Mouse (Mus musculus) liver, embryonic 16.5 days (tissue): ENCODE results near the gene Kiss1. TPM values are rescaled to one million over a fixed set of nuclear protein-coding genes. Genes with fewer than 3 reads are reported as not detected.

Experiments
- ATAC-seq: fragments of 200-750 bp; cut with Nextera tagmentation; 2 replicates; pipeline ENCODE4 v1.8.0; 2017; ENCODE audit warnings: low read depth, mild to moderate bottlenecking, moderate number of reproducible peaks, moderate library complexity
- H3K27ac ChIP-seq: fragments of 300-500 bp; sonication (generic); 2 replicates; pipeline ENCODE4 v1.5.1; 2014; ENCODE audit warnings: mild to moderate bottlenecking, low read length
- H3K27me3 ChIP-seq: fragments of 300-500 bp; sonication (generic); 2 replicates; pipeline ENCODE4 v1.6.1; 2014; ENCODE audit warnings: low read depth, low read length, mixed read lengths; ENCODE audit not compliant: control insufficient read depth, insufficient read depth
- H3K36me3 ChIP-seq: fragments of 300-500 bp; sonication (generic); 2 replicates; pipeline ENCODE4 v1.6.1; 2014; ENCODE audit warnings: mild to moderate bottlenecking; ENCODE audit not compliant: control insufficient read depth, insufficient read depth
- H3K4me1 ChIP-seq: fragments of 300-500 bp; sonication (generic); 2 replicates; pipeline ENCODE4 v1.6.1; 2014; ENCODE audit warnings: low read depth, low read length, mixed read lengths; ENCODE audit not compliant: control insufficient read depth
- H3K4me2 ChIP-seq: fragments of 300-500 bp; sonication (generic); 2 replicates; pipeline ENCODE4 v1.6.1; 2014; ENCODE audit warnings: low read depth, low read length, mixed read lengths
- H3K4me3 ChIP-seq: fragments of 300-500 bp; sonication (generic); 2 replicates; pipeline ENCODE4 v1.5.1; 2014; ENCODE audit warnings: low read depth, mild to moderate bottlenecking, low read length
- H3K9ac ChIP-seq: fragments of 300-500 bp; sonication (generic); 2 replicates; pipeline ENCODE4 v1.6.1; 2014; ENCODE audit warnings: low read depth, low read length
- H3K9me3 ChIP-seq: fragments of 300-500 bp; sonication (generic); replicated peaks from 2 replicates; pipeline ENCODE4 v1.6.1; 2016; ENCODE audit warnings: low read length; ENCODE audit not compliant: control insufficient read depth
- WGBS: fragments of 180-500 bp; shearing (Covaris S2); extraction: QIAGEN DNeasy Blood & Tissue Kit; methylation state at CpG from one replicate; pipeline ENCODE4 v1.1.7; 2014; ENCODE audit not compliant: insufficient replicate concordance; 5-methylcytosine and 5-hydroxymethylcytosine counted together
- polyA plus RNA-seq: library from polyadenylated mRNA; unstranded; fragments of >200 nt; fragmentation: Nextera tagmentation; extraction: Ambion mirVana; gene quantifications from 2 replicates; pipeline ENCODE4 v1.2.1, GENCODE M21; 2015

Kiss1 gene
- polyA plus RNA-seq, 1 experiment from 2014 or later, result not detected

GRCm38 (mm10) chr1:133362103-133362502 is 40.4 kb downstream of the Kiss1 start:
- no peaks in the 10 kb centered on the region for H3K36me3 ChIP-seq
- peaks cover 21% of the 10 kb centered on the region for H3K27me3 ChIP-seq
- H3K4me2 ChIP-seq, result no peak overlapping the region
- H3K4me1 ChIP-seq, result peaks cover 4% of the 10 kb centered on the region
- peak; percentile 9 for ATAC-seq
- 56% methylated on average over 5 of the region's 5 CpGs for WGBS
- peak overlapping the region; percentile 35; the same call in 1 of the 2 replicates for H3K27ac ChIP-seq
- no peaks in the 10 kb centered on the region for H3K9me3 ChIP-seq
- H3K9ac ChIP-seq, result no peak overlapping the region
- H3K4me3 ChIP-seq, result no peak overlapping the region

- Histone ChIP-seq H3K9ac (peak within 1 kb of the TSS; percentile 61), H3K27me3 (peaks cover 21% of the 10 kb centered on the region), H3K36me3 (no peaks in the 10 kb centered on the region), H3K9me3 (no peaks in the 10 kb centered on the region), H3K4me1 (peaks cover 16% of the 10 kb centered on the region), H3K4me3 (peak within 1 kb of the TSS; percentile 59), H3K4me2 (peak within 1 kb of the TSS; percentile 61), H3K27ac (peak within 1 kb of the TSS; percentile 80)
- peak; percentile 80 for ATAC-seq
- WGBS, result under 1% methylated on average over 52 of the region's 52 CpGs
Observed at GRCm38 (mm10) chr1:133363276-133364021, 41.8 kb downstream of the Kiss1 start, which contains the start of gene Etnk2. Gene Etnk2 (plus strand): TSS chr1:133363572.

DNA sequence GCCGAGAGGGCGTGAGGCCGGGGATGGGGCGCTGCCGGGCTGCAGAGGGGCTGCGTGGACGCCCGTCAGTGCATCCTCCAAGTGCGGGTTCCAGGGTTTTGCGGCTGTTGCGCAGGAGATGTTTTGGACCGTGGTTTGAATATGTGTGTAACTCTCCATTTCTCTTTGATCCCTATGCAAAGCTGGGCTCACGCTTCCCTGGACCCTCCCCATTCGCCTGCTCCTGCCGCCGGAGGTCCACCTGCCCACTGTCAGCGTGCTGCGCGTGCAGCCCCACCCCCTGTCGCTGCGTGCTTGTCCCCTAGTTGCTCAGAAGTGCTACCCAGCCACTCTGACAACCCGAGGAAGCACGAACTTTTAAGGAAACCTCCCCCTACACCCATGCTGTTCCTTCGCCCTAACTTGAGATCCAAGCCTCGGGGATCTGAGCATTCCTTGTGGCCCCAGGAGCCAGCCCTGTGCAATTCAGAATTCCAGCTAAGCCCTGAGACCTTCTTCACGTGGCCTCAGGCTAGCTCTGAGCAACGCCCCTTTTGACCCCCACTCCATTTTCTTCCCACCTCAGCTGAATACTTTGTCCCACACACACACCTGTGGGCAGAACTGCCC is 42.5 kb downstream of the Kiss1 start:
- 5% methylated on average over 27 of the region's 27 CpGs for WGBS
- no peaks in the 10 kb centered on the region for H3K36me3 ChIP-seq
- H3K9ac ChIP-seq, result peak overlapping the region; percentile 61
- H3K4me1 ChIP-seq, result peaks cover 16% of the 10 kb centered on the region
- H3K27ac ChIP-seq, result peak overlapping the region; percentile 80
- H3K9me3 ChIP-seq, result no peaks in the 10 kb centered on the region
- peak overlapping the region; percentile 61 for H3K4me2 ChIP-seq
- peak overlapping the region; percentile 59 for H3K4me3 ChIP-seq
- ATAC-seq, result no peak
- H3K27me3 ChIP-seq, result peaks cover 21% of the 10 kb centered on the region

- 37% methylated on average over 2 of the region's 2 CpGs for WGBS
- H3K4me2 ChIP-seq, result no peak overlapping the region
Observed at GRCm38 (mm10) chr1:133364890-133365289, 43.2 kb downstream of the Kiss1 start.

GRCm38 (mm10) chr1:133366951-133367605 is 45.4 kb downstream of the Kiss1 start:
- Histone ChIP-seq H3K36me3 (no peaks in the 10 kb centered on the region), H3K27me3 (peaks cover 21% of the 10 kb centered on the region), H3K9ac (no peak overlapping the region), H3K4me3 (no peak overlapping the region), H3K27ac (peak overlapping the region; percentile 22), H3K4me1 (peaks cover 16% of the 10 kb centered on the region), H3K9me3 (no peaks in the 10 kb centered on the region), H3K4me2 (no peak overlapping the region)
- 33% methylated on average over 10 of the region's 10 CpGs for WGBS
- ATAC-seq, result no peak; the same call in 1 of the 2 replicates

More at GRCm38 (mm10) chr1:133364890-133365289, 43.2 kb downstream of the Kiss1 start:
- Histone ChIP-seq H3K4me1 (peaks cover 16% of the 10 kb centered on the region), H3K27me3 (peaks cover 21% of the 10 kb centered on the region), H3K4me3 (no peak overlapping the region), H3K27ac (no peak overlapping the region), H3K9ac (no peak overlapping the region), H3K9me3 (no peaks in the 10 kb centered on the region), H3K36me3 (no peaks in the 10 kb centered on the region)
- no peak for ATAC-seq

DNA sequence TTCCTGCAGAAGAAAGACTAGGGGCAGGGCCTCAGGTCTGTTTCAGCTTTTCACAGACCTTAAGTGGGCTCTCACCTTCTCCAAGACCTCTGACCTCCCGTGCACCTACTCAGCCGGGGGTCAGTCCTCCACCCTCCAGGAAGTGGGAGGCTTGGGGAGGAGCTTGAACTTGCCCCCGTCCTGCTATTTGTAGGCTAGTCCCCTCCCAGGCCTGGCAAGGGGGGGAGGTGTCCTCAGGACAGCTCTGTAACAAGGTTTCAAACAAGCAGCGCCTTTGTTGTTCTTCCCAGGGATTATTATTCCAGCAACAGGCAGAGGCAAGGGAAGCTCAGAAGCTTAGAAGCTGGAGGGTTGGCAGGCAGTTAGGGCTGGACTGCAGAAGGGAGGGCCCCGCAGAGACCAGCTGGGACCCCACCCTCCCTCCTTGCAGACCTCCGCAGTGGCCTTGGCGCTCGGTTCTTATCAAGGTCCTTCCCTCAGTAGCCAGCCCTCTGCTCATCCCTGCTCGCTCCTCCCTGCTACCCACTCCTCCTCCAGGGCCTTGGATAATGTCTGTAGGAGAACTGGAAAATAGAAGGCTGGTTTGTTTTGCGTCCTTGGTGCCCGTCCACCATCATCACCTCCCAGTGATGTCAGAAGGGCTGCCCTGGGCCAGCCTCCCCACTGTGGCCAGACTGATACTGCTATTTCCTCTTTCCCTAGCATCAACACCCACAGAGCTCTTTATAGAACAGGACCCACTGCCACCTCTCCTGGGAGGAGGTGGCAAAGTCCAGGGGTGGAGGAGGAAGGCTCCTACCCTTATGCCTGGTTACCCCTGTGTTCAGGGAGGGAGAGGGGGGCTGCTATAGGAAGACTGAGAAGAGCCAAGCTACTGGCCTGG is 46.2 kb downstream of the Kiss1 start:
- WGBS, result 9% methylated on average over 11 of the region's 11 CpGs
- Histone ChIP-seq H3K4me2 (no peak overlapping the region), H3K36me3 (no peaks in the 10 kb centered on the region), H3K27ac (peak overlapping the region; percentile 22), H3K9ac (no peak overlapping the region), H3K27me3 (peaks cover 20% of the 10 kb centered on the region), H3K4me1 (peaks cover 15% of the 10 kb centered on the region), H3K9me3 (no peaks in the 10 kb centered on the region), H3K4me3 (no peak overlapping the region)
- ATAC-seq, result no peak

DNA sequence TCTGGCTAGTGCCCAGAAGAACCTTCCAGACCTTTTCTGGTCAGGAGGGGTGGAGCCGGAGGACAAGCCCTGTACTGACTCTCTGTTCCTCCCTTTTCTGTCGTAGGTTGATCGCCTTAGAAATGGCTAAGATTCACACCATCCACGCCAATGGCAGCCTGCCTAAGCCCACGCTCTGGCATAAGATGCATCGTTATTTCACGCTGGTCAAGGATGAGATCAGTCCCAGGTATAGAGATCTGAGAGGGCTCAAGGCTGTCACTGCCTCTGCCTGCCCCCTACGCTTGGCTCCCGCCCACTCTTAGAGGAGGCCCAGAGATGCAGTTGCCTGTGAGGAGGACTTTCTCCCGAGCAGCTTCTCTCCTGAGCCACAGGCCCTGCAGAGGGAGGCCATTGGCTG is 47.0 kb downstream of the Kiss1 start:
- H3K4me1 ChIP-seq, result peaks cover 15% of the 10 kb centered on the region
- H3K27me3 ChIP-seq, result peaks cover 12% of the 10 kb centered on the region
- H3K36me3 ChIP-seq, result no peaks in the 10 kb centered on the region

GRCm38 (mm10) chr1:133370352-133370751 is 48.7 kb downstream of the Kiss1 start:
- no peaks in the 10 kb centered on the region for H3K36me3 ChIP-seq
- H3K4me1 ChIP-seq, result peaks cover 15% of the 10 kb centered on the region
- no peaks in the 10 kb centered on the region for H3K9me3 ChIP-seq
- H3K9ac ChIP-seq, result no peak overlapping the region
- H3K4me3 ChIP-seq, result no peak overlapping the region
- H3K27ac ChIP-seq, result no peak overlapping the region
- ATAC-seq, result no peak
- 47% methylated on average over 4 of the region's 4 CpGs for WGBS
- no peak overlapping the region for H3K4me2 ChIP-seq
- no peaks in the 10 kb centered on the region for H3K27me3 ChIP-seq

More for the DNA sequence above, 47.0 kb downstream of the Kiss1 start:
- Histone ChIP-seq H3K4me3 (no peak overlapping the region), H3K9me3 (no peaks in the 10 kb centered on the region), H3K27ac (no peak overlapping the region), H3K9ac (no peak overlapping the region), H3K4me2 (no peak overlapping the region)
- no peak for ATAC-seq
- WGBS, result 60% methylated on average over 10 of the region's 10 CpGs
